Mouse (Mus musculus): ENCODE data around the gene Fam69b. TPM values are rescaled to one million over a fixed set of nuclear protein-coding genes. Genes with fewer than 3 reads are reported as not detected.

Fam69b gene
- polyA plus RNA-seq, 1 experiment from 2014 or later, result 49.8 TPM

- Histone ChIP-seq H3K27me3 (ENCODE audit: control insufficient read depth, insufficient read depth, low read length) (no peaks in the 10 kb centered on the region), H3K4me1 (replicated peaks; ENCODE audit: control insufficient read depth, insufficient read depth, low read length) (no peaks in the 10 kb centered on the region), H3K9ac (ENCODE audit: low read length) (no peak overlapping the region), H3K9me3 (ENCODE audit: control insufficient read depth, low read length) (no peaks in the 10 kb centered on the region), H3K36me3 (ENCODE audit: control insufficient read depth, insufficient read depth, low read length) (no peaks in the 10 kb centered on the region), H3K4me2 (ENCODE audit: low read depth, low read length, severe bottlenecking) (no peak overlapping the region), H3K27ac (ENCODE audit: low read depth, low read length) (no peak overlapping the region), H3K4me3 (ENCODE audit: low read depth, low read length) (no peak overlapping the region)
- ATAC-seq (replicated peaks; ENCODE audit: low FRiP score) (no peak), DNase-seq (ENCODE audit: low spot score) (no peak)
- WGBS, result 87% methylated on average over 6 of the region's 6 CpGs
These were observed 33.1 kb upstream of the Fam69b start for GRCm38 (mm10) chr2:26594934-26595724.

DNA sequence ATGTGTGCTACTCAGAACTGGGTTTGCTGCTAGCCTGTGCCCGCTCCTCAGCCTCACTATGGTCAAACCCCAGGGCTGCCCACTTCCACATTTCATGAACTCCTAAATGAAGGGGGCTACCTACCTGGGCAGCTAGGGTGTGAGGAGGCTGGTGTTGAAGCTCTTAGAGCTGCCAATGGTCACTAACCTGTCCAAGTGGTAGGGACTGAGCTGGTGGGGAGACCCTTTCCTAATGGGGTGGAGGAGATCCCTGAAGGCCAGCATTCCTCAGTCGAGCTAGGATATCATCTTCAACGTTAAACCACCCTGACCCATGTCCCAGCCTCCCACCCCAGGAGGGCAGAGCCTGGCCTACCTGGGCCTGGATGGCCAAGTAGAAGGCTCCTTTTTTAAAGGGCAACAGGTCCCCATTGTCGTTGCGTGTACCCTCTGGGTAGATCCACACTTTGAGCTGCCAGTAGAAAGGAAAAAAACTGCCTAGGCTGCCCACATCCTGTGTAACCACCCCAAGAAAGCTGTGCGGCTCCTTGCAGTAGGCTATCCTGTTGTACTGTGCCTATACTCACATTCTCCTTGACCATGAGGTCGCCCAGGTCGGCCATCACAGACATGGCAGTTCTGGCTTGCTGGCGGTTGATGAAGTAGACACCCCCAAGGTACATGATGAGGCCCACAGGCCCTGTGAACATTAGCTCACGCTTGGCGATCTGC is 32.4 kb upstream of the Fam69b start:
- no peak; the same call in 1 of the 2 replicates for ATAC-seq (replicated peaks; ENCODE audit: low FRiP score)
- WGBS, result 91% methylated on average over 11 of the region's 11 CpGs

GRCm38 (mm10) chr2:26596898-26597297 is 31.4 kb upstream of the Fam69b start:
- Histone ChIP-seq H3K4me2 (ENCODE audit: low read depth, low read length, severe bottlenecking) (no peak overlapping the region), H3K4me3 (ENCODE audit: low read depth, low read length) (no peak overlapping the region), H3K9me3 (ENCODE audit: control insufficient read depth, low read length) (no peaks in the 10 kb centered on the region), H3K27me3 (ENCODE audit: control insufficient read depth, insufficient read depth, low read length) (no peaks in the 10 kb centered on the region), H3K27ac (ENCODE audit: low read depth, low read length) (no peak overlapping the region), H3K36me3 (ENCODE audit: control insufficient read depth, insufficient read depth, low read length) (no peaks in the 10 kb centered on the region), H3K4me1 (replicated peaks; ENCODE audit: control insufficient read depth, insufficient read depth, low read length) (no peaks in the 10 kb centered on the region), H3K9ac (ENCODE audit: low read length) (no peak overlapping the region)
- ATAC-seq (replicated peaks; ENCODE audit: low FRiP score) (no peak), DNase-seq (ENCODE audit: low spot score) (no peak)
- WGBS, result 96% methylated on average over 3 of the region's 3 CpGs

More for the DNA sequence above, 32.4 kb upstream of the Fam69b start:
- H3K27ac ChIP-seq (ENCODE audit: low read depth, low read length), result no peak overlapping the region
- H3K4me2 ChIP-seq (ENCODE audit: low read depth, low read length, severe bottlenecking), result no peak overlapping the region
- DNase-seq (ENCODE audit: low spot score), result no peak
- no peak overlapping the region for H3K9ac ChIP-seq (ENCODE audit: low read length)
- no peaks in the 10 kb centered on the region for H3K9me3 ChIP-seq (ENCODE audit: control insufficient read depth, low read length)
- H3K36me3 ChIP-seq (ENCODE audit: control insufficient read depth, insufficient read depth, low read length), result no peaks in the 10 kb centered on the region
- H3K4me3 ChIP-seq (ENCODE audit: low read depth, low read length), result no peak overlapping the region
- H3K27me3 ChIP-seq (ENCODE audit: control insufficient read depth, insufficient read depth, low read length), result no peaks in the 10 kb centered on the region
- H3K4me1 ChIP-seq (replicated peaks; ENCODE audit: control insufficient read depth, insufficient read depth, low read length), result no peaks in the 10 kb centered on the region

- Histone ChIP-seq H3K4me3 (ENCODE audit: low read depth, low read length) (no peak overlapping the region), H3K4me1 (replicated peaks; ENCODE audit: control insufficient read depth, insufficient read depth, low read length) (no peaks in the 10 kb centered on the region), H3K27ac (ENCODE audit: low read depth, low read length) (no peak overlapping the region), H3K4me2 (ENCODE audit: low read depth, low read length, severe bottlenecking) (no peak overlapping the region), H3K27me3 (ENCODE audit: control insufficient read depth, insufficient read depth, low read length) (peaks cover 3% of the 10 kb centered on the region), H3K36me3 (ENCODE audit: control insufficient read depth, insufficient read depth, low read length) (no peaks in the 10 kb centered on the region), H3K9me3 (ENCODE audit: control insufficient read depth, low read length) (no peaks in the 10 kb centered on the region), H3K9ac (ENCODE audit: low read length) (no peak overlapping the region)
- no peak for DNase-seq (ENCODE audit: low spot score)
- 81% methylated on average over 2 of the region's 2 CpGs for WGBS
- ATAC-seq (replicated peaks; ENCODE audit: low FRiP score), result no peak
These were observed 30.4 kb upstream of the Fam69b start for GRCm38 (mm10) chr2:26597810-26598209.

DNA sequence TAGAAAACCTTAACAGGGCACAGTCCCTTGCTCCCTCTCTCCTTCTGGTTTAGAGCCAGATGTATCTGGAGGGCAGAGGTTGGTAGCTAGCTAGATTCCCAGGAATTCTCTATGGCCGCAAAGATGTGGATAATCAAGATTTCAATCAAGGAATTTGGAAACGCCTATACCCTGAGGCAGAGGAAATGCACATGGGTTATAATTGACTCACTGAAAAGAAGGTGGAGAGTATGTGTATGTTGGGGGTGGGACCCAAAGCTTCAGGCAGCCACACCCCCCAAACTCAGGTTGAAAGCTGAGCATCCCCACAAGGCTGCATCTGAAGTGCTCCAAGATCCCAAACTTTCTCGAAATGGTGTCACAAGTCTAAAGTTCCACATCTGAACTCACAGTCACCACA is 29.8 kb upstream of the Fam69b start:
- no peaks in the 10 kb centered on the region for H3K36me3 ChIP-seq (ENCODE audit: control insufficient read depth, insufficient read depth, low read length)
- H3K27me3 ChIP-seq (ENCODE audit: control insufficient read depth, insufficient read depth, low read length), result peaks cover 10% of the 10 kb centered on the region
- DNase-seq (ENCODE audit: low spot score) (no peak), ATAC-seq (replicated peaks; ENCODE audit: low FRiP score) (no peak)
- WGBS, result 89% methylated on average over 3 of the region's 3 CpGs
- no peak overlapping the region for H3K27ac ChIP-seq (ENCODE audit: low read depth, low read length)
- H3K9ac ChIP-seq (ENCODE audit: low read length), result no peak overlapping the region
- H3K4me1 ChIP-seq (replicated peaks; ENCODE audit: control insufficient read depth, insufficient read depth, low read length), result 0 out of 2 replicates have a peak, but pooled peaks cover 1% of the 10 kb centered on the region
- H3K4me3 ChIP-seq (ENCODE audit: low read depth, low read length), result no peak overlapping the region
- no peaks in the 10 kb centered on the region for H3K9me3 ChIP-seq (ENCODE audit: control insufficient read depth, low read length)
- H3K4me2 ChIP-seq (ENCODE audit: low read depth, low read length, severe bottlenecking), result no peak overlapping the region

DNA sequence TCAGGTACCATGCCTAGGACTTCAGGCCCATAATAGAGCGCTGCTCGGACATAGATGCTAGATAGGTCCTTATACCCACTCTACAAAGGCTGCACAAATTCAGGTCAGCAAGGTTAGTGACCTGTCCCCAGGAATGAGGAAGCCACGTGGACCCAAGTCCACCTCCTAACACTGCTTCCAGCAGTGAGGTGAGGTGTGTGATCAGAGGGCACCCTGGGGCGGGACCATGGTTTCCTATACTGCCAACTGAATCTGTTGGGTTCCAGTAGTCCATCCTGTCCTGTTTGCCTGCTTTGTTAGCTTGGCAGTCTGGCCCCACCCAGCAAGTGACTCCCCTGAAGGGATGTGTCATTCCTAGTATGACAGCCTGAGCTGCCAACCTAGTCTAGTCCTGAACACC is 28.3 kb upstream of the Fam69b start:
- Histone ChIP-seq H3K9ac (ENCODE audit: low read length) (no peak overlapping the region), H3K9me3 (ENCODE audit: control insufficient read depth, low read length) (no peaks in the 10 kb centered on the region), H3K4me2 (ENCODE audit: low read depth, low read length, severe bottlenecking) (no peak overlapping the region), H3K4me1 (replicated peaks; ENCODE audit: control insufficient read depth, insufficient read depth, low read length) (peaks cover 6% of the 10 kb centered on the region; the same call in 1 of the 2 replicates), H3K27me3 (ENCODE audit: control insufficient read depth, insufficient read depth, low read length) (peaks cover 24% of the 10 kb centered on the region), H3K4me3 (ENCODE audit: low read depth, low read length) (no peak overlapping the region), H3K36me3 (ENCODE audit: control insufficient read depth, insufficient read depth, low read length) (no peaks in the 10 kb centered on the region), H3K27ac (ENCODE audit: low read depth, low read length) (no peak overlapping the region)
- DNase-seq (ENCODE audit: low spot score) (no peak), ATAC-seq (replicated peaks; ENCODE audit: low FRiP score) (no peak)
- WGBS, result 88% methylated on average over 4 of the region's 4 CpGs

DNA sequence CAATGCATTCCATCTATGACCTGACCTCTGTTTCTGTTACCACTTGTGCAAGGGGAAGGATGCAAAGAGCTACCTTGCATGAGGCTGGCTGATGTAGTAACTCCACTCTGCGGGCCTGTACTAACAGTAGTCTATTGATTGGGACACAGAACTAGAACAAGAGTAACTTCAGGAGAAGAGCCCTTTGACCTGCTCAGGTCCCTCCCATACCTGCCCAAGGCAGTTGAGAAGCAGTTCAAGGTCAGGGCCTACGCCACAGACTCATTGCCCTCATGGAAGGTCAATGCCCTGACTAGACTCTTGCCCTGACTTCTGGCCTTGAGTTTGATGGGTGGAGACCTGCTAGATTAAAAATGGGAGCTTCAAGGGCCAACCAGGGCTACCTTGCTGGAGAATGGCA is 27.6 kb upstream of the Fam69b start:
- 88% methylated on average over 2 of the region's 2 CpGs for WGBS
- Histone ChIP-seq H3K4me1 (replicated peaks; ENCODE audit: control insufficient read depth, insufficient read depth, low read length) (peaks cover 6% of the 10 kb centered on the region; the same call in 1 of the 2 replicates), H3K9ac (ENCODE audit: low read length) (no peak overlapping the region), H3K27ac (ENCODE audit: low read depth, low read length) (no peak overlapping the region), H3K4me3 (ENCODE audit: low read depth, low read length) (no peak overlapping the region), H3K9me3 (ENCODE audit: control insufficient read depth, low read length) (no peaks in the 10 kb centered on the region), H3K27me3 (ENCODE audit: control insufficient read depth, insufficient read depth, low read length) (peaks cover 24% of the 10 kb centered on the region), H3K36me3 (ENCODE audit: control insufficient read depth, insufficient read depth, low read length) (no peaks in the 10 kb centered on the region), H3K4me2 (ENCODE audit: low read depth, low read length, severe bottlenecking) (no peak overlapping the region)
- no peak for ATAC-seq (replicated peaks; ENCODE audit: low FRiP score)
- no peak for DNase-seq (ENCODE audit: low spot score)

DNA sequence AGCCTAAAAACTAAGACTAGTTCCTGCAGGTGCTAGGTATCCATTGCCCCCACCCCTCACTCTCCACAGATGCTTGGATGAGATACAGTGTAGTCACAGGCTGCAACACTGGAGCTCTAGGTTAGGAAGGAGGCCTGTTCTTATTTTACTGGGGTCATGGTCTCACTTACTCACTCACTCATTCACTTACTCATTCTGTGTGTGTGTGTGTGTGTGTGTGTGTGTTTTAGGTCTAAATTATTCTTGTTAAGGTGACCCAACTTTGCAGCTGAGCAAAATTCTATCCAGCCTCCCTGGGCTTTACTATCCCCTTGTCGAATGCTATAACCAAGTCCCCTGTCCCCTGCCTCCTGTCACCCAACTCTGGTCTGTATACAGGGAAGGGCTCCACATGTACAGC is 26.7 kb upstream of the Fam69b start:
- no peak for ATAC-seq (replicated peaks; ENCODE audit: low FRiP score)
- H3K36me3 ChIP-seq (ENCODE audit: control insufficient read depth, insufficient read depth, low read length), result no peaks in the 10 kb centered on the region
- no peak overlapping the region for H3K9ac ChIP-seq (ENCODE audit: low read length)
- H3K4me1 ChIP-seq (replicated peaks; ENCODE audit: control insufficient read depth, insufficient read depth, low read length), result peaks cover 6% of the 10 kb centered on the region; the same call in 1 of the 2 replicates
- H3K4me2 ChIP-seq (ENCODE audit: low read depth, low read length, severe bottlenecking), result no peak overlapping the region
- peaks cover 24% of the 10 kb centered on the region for H3K27me3 ChIP-seq (ENCODE audit: control insufficient read depth, insufficient read depth, low read length)
- H3K9me3 ChIP-seq (ENCODE audit: control insufficient read depth, low read length), result no peaks in the 10 kb centered on the region
- H3K27ac ChIP-seq (ENCODE audit: low read depth, low read length), result no peak overlapping the region
- H3K4me3 ChIP-seq (ENCODE audit: low read depth, low read length), result no peak overlapping the region
- no peak for DNase-seq (ENCODE audit: low spot score)
- 86% methylated on average over 1 of the region's 1 CpGs for WGBS
